Comparison of ENCODE assay signal across 10 mouse cellular contexts in the genomic region with DNA sequence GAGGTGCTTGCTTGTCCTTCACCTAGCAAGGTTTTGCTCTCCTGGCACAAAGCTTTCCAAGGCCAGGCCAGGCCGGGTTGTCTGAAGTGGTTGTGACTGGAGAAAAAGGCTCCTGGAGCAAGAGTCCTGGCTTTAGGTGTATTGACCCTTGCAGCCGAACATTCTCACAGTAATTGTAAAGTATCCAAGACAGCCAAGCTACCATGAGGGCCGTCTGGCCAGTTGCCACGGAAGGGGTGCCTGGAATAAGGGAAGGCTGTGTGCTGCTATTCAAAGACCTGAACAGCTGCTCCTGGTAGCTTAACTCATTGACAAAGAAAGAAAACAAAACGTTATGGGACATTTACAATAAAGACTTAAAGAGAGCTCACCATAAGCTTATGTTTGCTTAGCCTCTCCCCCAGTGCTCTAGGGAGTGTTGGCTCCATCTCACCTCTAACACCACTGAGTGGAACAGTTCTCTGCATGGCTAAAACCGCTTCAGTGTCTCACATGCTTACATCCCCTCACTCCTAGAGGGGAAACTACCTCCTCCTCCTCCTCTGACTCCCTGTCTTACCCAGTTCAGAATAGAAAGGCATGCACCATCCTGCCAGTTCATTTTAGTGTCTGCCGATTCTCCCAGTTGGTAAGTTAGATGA. TPM values are rescaled to one million over a fixed set of nuclear protein-coding genes. Genes with fewer than 3 reads are reported as not detected.
DNase-seq lines count a peak whose midpoint lies in the region; ATAC-seq lines count a peak whose summit lies in the region.
"Had no signal": no experiment of that assay in that cellular context is flagged by ENCODE, and none has a peak within 500 bp of the region (broad histone marks: within the 10 kb centered on the region; RNA-seq: fewer than 3 reads in every experiment).

No protein-coding gene starts in this region.

- no peak overlapping the region for H3K4me2 ChIP-seq in limb, embryonic 13.5 days (replicated peaks)
- no peak overlapping the region for H3K4me2 ChIP-seq in forebrain, embryonic 15.5 days (replicated peaks)
- no peak overlapping the region for H3K4me2 ChIP-seq in midbrain, embryonic 15.5 days
- H3K4me2 ChIP-seq in kidney, embryonic 14.5 days (replicated peaks; ENCODE audit: low read depth, low read length), result no peak overlapping the region
- H3K4me2 ChIP-seq: limb, embryonic 15.5 days had no signal

- H3K27ac ChIP-seq in limb, embryonic 13.5 days, result no peak overlapping the region
- H3K27ac ChIP-seq in limb, embryonic 10.5 days, result no peak overlapping the region
- H3K27ac ChIP-seq in forebrain, embryonic 15.5 days (replicated peaks), result peak overlapping the region; percentile 53
- H3K27ac ChIP-seq in midbrain, embryonic 15.5 days, result no peak overlapping the region
- no peak overlapping the region for H3K27ac ChIP-seq in kidney, embryonic 14.5 days (ENCODE audit: low read depth, low read length)
- H3K27ac ChIP-seq: limb, embryonic 15.5 days had no signal

- WGBS in limb, embryonic 13.5 days, result 67% methylated on average over 7 of the region's 7 CpGs
- 84% methylated on average over 7 of the region's 7 CpGs for whole genome bisulfite sequencing in limb, embryonic 10.5 days
- 17% methylated on average over 7 of the region's 7 CpGs for WGBS in forebrain, embryonic 15.5 days
- 37% methylated on average over 7 of the region's 7 CpGs for WGBS in midbrain, embryonic 15.5 days
- 54% methylated on average over 7 of the region's 7 CpGs for WGBS in kidney, embryonic 14.5 days

- H3K4me1 ChIP-seq in limb, embryonic 13.5 days, result peaks cover 16% of the 10 kb centered on the region
- no peaks in the 10 kb centered on the region for H3K4me1 ChIP-seq in limb, embryonic 10.5 days
- peaks cover 61% of the 10 kb centered on the region for H3K4me1 ChIP-seq in forebrain, embryonic 15.5 days
- H3K4me1 ChIP-seq in midbrain, embryonic 15.5 days, result peaks cover 46% of the 10 kb centered on the region
- H3K4me1 ChIP-seq in kidney, embryonic 14.5 days (ENCODE audit: control insufficient read depth, insufficient read depth, low read length), result 0 out of 2 replicates have a peak, but pooled peaks cover 4% of the 10 kb centered on the region
- H3K4me1 ChIP-seq: limb, embryonic 15.5 days had no signal

- DNase-seq in heart, adult 11 months, result peak; percentile 84
- DNase-seq in heart, adult 8-10 months (ENCODE audit: low spot score), result no peak
- no peak for DNase-seq in limb, embryonic 10.5 days (ENCODE audit: low spot score)
- no peak for DNase-seq in thymus, postnatal 14 days

- no peak overlapping the region for H3K9ac ChIP-seq in limb, embryonic 13.5 days
- no peak overlapping the region for H3K9ac ChIP-seq in forebrain, embryonic 15.5 days (replicated peaks)
- H3K9ac ChIP-seq in midbrain, embryonic 15.5 days, result no peak overlapping the region
- H3K9ac ChIP-seq in kidney, embryonic 14.5 days (ENCODE audit: low read depth, low read length), result no peak overlapping the region
- H3K9ac ChIP-seq: limb, embryonic 15.5 days had no signal

- no peak overlapping the region for H3K4me3 ChIP-seq in limb, embryonic 13.5 days
- no peak overlapping the region for H3K4me3 ChIP-seq in limb, embryonic 10.5 days
- no peak overlapping the region for H3K4me3 ChIP-seq in forebrain, embryonic 15.5 days
- no peak overlapping the region for H3K4me3 ChIP-seq in midbrain, embryonic 15.5 days
- no peak overlapping the region for H3K4me3 ChIP-seq in kidney, embryonic 14.5 days (ENCODE audit: low read length)
- H3K4me3 ChIP-seq: limb, embryonic 15.5 days had no signal

- ATAC-seq in limb, embryonic 13.5 days (ENCODE audit: low FRiP score, low read depth), result peak; percentile 69
- peak; percentile 36 for ATAC-seq in forebrain, embryonic 15.5 days (replicated peaks)
- ATAC-seq in midbrain, embryonic 15.5 days (replicated peaks), result peak; percentile 57
- ATAC-seq in kidney, embryonic 14.5 days (ENCODE audit: low FRiP score, low TSS enrichment), result no peak
- ATAC-seq: CD4-positive, CD25-positive, alpha-beta regulatory T cell, adult 4 months had no signal

- H3K27me3 ChIP-seq in limb, embryonic 13.5 days, result no peaks in the 10 kb centered on the region
- H3K27me3 ChIP-seq in limb, embryonic 10.5 days (ENCODE audit: low read depth, poor library complexity, severe bottlenecking), result no peaks in the 10 kb centered on the region
- no peaks in the 10 kb centered on the region for H3K27me3 ChIP-seq in forebrain, embryonic 15.5 days
- H3K27me3 ChIP-seq in midbrain, embryonic 15.5 days (replicated peaks), result no peaks in the 10 kb centered on the region
- no peaks in the 10 kb centered on the region for H3K27me3 ChIP-seq in kidney, embryonic 14.5 days (ENCODE audit: control insufficient read depth, insufficient read depth, low read length)
- H3K27me3 ChIP-seq: limb, embryonic 15.5 days had no signal

- peaks cover 7% of the 10 kb centered on the region; the same call in 1 of the 2 replicates for H3K9me3 ChIP-seq in limb, embryonic 13.5 days
- H3K9me3 ChIP-seq in limb, embryonic 10.5 days (replicated peaks), result no peaks in the 10 kb centered on the region
- no peaks in the 10 kb centered on the region for H3K9me3 ChIP-seq in forebrain, embryonic 15.5 days
- H3K9me3 ChIP-seq in midbrain, embryonic 15.5 days, result no peaks in the 10 kb centered on the region
- peaks cover 5% of the 10 kb centered on the region; the same call in 1 of the 2 replicates for H3K9me3 ChIP-seq in kidney, embryonic 14.5 days (ENCODE audit: control insufficient read depth, low read length)
- H3K9me3 ChIP-seq: limb, embryonic 15.5 days had no signal

- H3K36me3 ChIP-seq in limb, embryonic 13.5 days, result peaks cover 11% of the 10 kb centered on the region
- peaks cover 15% of the 10 kb centered on the region for H3K36me3 ChIP-seq in limb, embryonic 10.5 days
- peaks cover 12% of the 10 kb centered on the region; the same call in 1 of the 2 replicates for H3K36me3 ChIP-seq in forebrain, embryonic 15.5 days
- no peaks in the 10 kb centered on the region for H3K36me3 ChIP-seq in midbrain, embryonic 15.5 days (replicated peaks)
- H3K36me3 ChIP-seq in kidney, embryonic 14.5 days (ENCODE audit: control insufficient read depth, insufficient read depth, low read length), result no peaks in the 10 kb centered on the region

RNA-seq across cellular contexts. Expression of a gene that starts 6.1 kb away (rescaled TPM):
- total RNA-seq in heart, adult 8-10 months (2022), result 10 to 100 TPM; 45.2 to 59.2 (median 53.8) TPM
- 16.8 and 17.4 TPM in 2 replicates for polyA plus RNA-seq in limb, embryonic 13.5 days (2015; fragmentation: Nextera tagmentation; extraction: Ambion mirVana)
- 11.5 and 12.9 TPM in 2 replicates for polyA plus RNA-seq in limb, embryonic 10.5 days (2016; fragmentation: Nextera tagmentation; extraction: Ambion mirVana)
- 47.6 and 52.3 TPM in 2 replicates for polyA plus RNA-seq in forebrain, embryonic 15.5 days (2015; fragmentation: Nextera tagmentation; extraction: Ambion mirVana)
- polyA plus RNA-seq in midbrain, embryonic 15.5 days (2015; fragmentation: Nextera tagmentation; extraction: Ambion mirVana), result 35.4 and 42.7 TPM in 2 replicates
- 7.2 and 9.6 TPM in 2 replicates for polyA plus RNA-seq in kidney, embryonic 14.5 days (2014; fragmentation: Nextera tagmentation; extraction: Ambion mirVana)
